Mouse (Mus musculus): ENCODE data around the gene Ralgapa1. TPM values are rescaled to one million over a fixed set of nuclear protein-coding genes. Genes with fewer than 3 reads are reported as not detected.
"Not testable (repeated sequence)": the region's sequence is repeated elsewhere in the genome, so short reads cannot be mapped to it uniquely, and the experiment has no call there.

The Ralgapa1 gene
- total RNA-seq, 2 experiments from 2014 or later = 122 to 125 TPM

DNA sequence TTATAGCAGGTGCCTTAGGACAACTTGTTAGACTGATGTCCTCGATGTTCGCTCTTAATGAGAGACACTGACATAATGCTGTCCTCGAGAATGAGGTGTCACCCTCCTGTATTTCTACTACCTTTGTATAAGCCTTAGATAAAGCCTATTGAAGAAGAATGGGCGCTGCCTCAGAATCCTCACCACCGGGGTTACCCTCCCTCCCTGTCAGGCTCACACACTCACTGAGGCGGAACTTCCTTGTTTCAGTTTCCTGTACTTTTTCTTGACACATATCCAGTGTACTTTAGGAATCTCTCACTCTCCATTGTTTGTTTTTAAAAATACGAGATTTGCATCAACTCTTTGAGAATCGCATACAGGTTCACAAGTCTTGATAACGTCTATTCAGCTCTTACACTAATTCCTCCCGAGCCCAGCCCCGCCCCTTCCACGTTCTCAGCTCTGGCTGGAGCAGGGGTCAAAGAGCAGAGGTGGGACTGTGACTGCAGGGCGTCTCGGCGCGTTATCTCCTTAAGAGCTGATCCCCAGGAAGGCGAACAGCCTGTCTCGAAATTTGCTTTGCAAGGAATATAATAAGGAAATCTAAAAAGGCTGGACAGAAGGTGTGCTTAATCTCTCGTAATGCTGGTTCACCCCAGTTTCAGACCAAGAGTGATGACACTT lies 260.8 kb downstream of the Ralgapa1 start:
- intact Hi-C loops (cut with DNase I) = no loop called here
- no peak for DNase-seq (ENCODE audit: low spot score in 2 of 2)

GRCm38 (mm10) chr12:55559184-55559855 lies 261.6 kb downstream of the Ralgapa1 start:
- DNase-seq (ENCODE audit: low spot score in 2 of 2) = no peak
- intact Hi-C loops (cut with DNase I) = no loop called here

GRCm38 (mm10) chr12:55557866-55558265 lies 263.1 kb downstream of the Ralgapa1 start:
- DNase-seq (ENCODE audit: low spot score in 2 of 2) = peak in 1 of 2 experiments; percentile 74
- intact Hi-C loops (cut with DNase I) = no loop called here

DNA sequence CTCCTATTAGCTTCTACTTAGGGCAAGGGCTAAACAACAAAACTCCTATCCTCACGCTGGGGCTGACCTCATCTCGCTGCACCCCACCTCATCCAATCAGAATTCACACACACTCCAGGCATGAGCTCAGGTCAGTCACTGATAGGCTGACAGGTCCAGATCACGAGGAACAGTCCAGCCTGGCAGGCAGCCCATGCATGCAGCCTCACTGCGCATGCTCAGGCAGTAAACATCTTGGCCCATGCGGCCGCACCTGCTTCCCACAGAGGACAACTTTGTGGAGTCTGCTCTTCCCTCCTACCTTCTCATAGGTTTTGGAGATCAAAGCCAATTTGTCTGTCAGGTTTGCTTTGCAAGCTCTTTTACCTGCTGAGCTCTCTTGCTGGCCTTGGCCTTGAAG lies 266.1 kb downstream of the Ralgapa1 start:
- intact Hi-C loops (cut with DNase I); DNase-seq (ENCODE audit: low spot score in 2 of 2): not testable (repeated sequence)

Small RNAs within 50 kb of the gene (microRNA-seq; reads per million reads assigned to microRNA genes)
- gene Gm23394 = 5.0 to 5.7 reads per million in 2 experiments

Other genes with a start within 250 kb of the Ralgapa1 start
- under 1 TPM; 0.30 to 0.37 TPM for gene Insm2, start 221.7 kb downstream of the Ralgapa1 start, total RNA-seq (2021)
- 10 to 100 TPM; 64.5 to 70.6 TPM for gene Brms1l, start 15.2 kb upstream of the Ralgapa1 start, total RNA-seq (2021)

Data from left cerebral cortex, postnatal 25 days (tissue).